Mouse (Mus musculus) small intestine, adult 2 months (tissue): ENCODE data around the gene Ccdc175. TPM values are rescaled to one million over a fixed set of nuclear protein-coding genes. Genes with fewer than 3 reads are reported as not detected.

Experiments
- H3K27ac ChIP-seq: fragments of 200-500 bp; 2 replicates; pipeline ENCODE4 v1.5.1; 2012; ENCODE audit warnings: low read depth, low read length, control low read depth, inconsistent platforms; ENCODE audit not compliant: insufficient read depth
- H3K27me3 ChIP-seq: fragments of 200-500 bp; 2 replicates; pipeline ENCODE4 v1.6.1; 2012; ENCODE audit warnings: mild to moderate bottlenecking, moderate library complexity, low read length, inconsistent platforms; ENCODE audit not compliant: control insufficient read depth, insufficient read depth
- H3K36me3 ChIP-seq: fragments of 200-500 bp; 2 replicates; pipeline ENCODE4 v1.6.1; 2012; ENCODE audit warnings: mild to moderate bottlenecking, low read length, control low read depth, inconsistent platforms; ENCODE audit not compliant: control insufficient read depth, insufficient read depth
- H3K4me1 ChIP-seq: fragments of 200-500 bp; 2 replicates; pipeline ENCODE4 v1.6.1; 2012; ENCODE audit warnings: low read length, inconsistent platforms, mixed read lengths; ENCODE audit not compliant: control insufficient read depth, insufficient read depth, insufficient read length
- H3K4me3 ChIP-seq: fragments of 200-500 bp; 2 replicates; pipeline ENCODE4 v1.5.1; 2012; ENCODE audit warnings: low read depth, mild to moderate bottlenecking, control low read depth, inconsistent platforms, low read length, moderate library complexity
- CTCF ChIP-seq: fragments of 200-500 bp; IDR thresholded peaks from 2 replicates; pipeline ENCODE4 v1.5.1; 2012; ENCODE audit warnings: low read depth, mild to moderate bottlenecking, control low read depth, inconsistent platforms, low read length, moderate library complexity, mixed read lengths; ENCODE audit not compliant: insufficient replicate concordance, insufficient read length; ENCODE audit errors: extremely low read depth
- POLR2A ChIP-seq: fragments of 200-500 bp; IDR thresholded peaks from 2 replicates; pipeline ENCODE4 v1.6.1; 2012; ENCODE audit warnings: low read depth, mild to moderate bottlenecking, control low read depth, inconsistent platforms, low read length, moderate library complexity
- WGBS: fragments of 180-500 bp; shearing (Covaris S2); methylation state at CpG from one replicate; pipeline ENCODE4 v1.1.7; 2018; 5-methylcytosine and 5-hydroxymethylcytosine counted together
- polyA plus RNA-seq: library from polyadenylated mRNA; depleted of rRNA; stranded (reverse); fragments of >200 nt; gene quantifications from 2 replicates; pipeline ENCODE4 v1.2.3, GENCODE M21; 2012; rRNA removed

The Ccdc175 gene
- polyA plus RNA-seq = not detected in 2 replicates

DNA sequence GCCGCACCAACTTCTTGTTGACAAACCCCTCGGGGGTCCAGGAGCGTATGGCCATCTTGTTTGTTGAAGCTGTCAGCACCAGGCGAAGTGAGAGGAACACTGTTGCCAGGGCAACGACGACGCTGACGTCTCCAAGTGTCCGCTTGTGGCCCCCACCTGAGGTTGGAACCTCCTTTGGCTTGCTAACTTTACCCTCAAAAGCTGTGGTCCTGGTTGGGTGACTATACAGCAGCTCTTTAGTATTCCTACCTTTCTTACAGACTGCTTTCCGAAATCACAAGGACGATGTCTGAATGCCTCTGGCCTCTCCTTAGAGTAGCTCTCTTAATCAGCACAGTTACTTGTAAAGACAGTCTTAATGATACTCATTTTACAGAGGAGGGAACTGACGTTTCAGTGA lies at the start of gene Ccdc175:
Ccdc175 (minus strand) TSS at position 101 of the 400 bp plus-strand sequence.
- H3K27me3 ChIP-seq = no peaks in the 10 kb centered on the region
- no peak within 1 kb of the TSS for H3K4me3 ChIP-seq
- H3K27ac ChIP-seq = no peak within 1 kb of the TSS
- 54% methylated on average over 12 of the region's 12 CpGs for WGBS
- H3K36me3 ChIP-seq = no peaks in the 10 kb centered on the region
- H3K4me1 ChIP-seq = no peaks in the 10 kb centered on the region
- no peak for TF ChIP-seq POLR2A
- no peak for TF ChIP-seq CTCF

GRCm38 (mm10) chr12:72234151-72234550 lies 49.3 kb upstream of the Ccdc175 start:
- Histone ChIP-seq H3K27ac (no peak overlapping the region), H3K27me3 (0 out of 2 replicates have a peak, but pooled peaks cover 3% of the 10 kb centered on the region), H3K36me3 (no peaks in the 10 kb centered on the region), H3K4me3 (no peak overlapping the region), H3K4me1 (peaks cover 4% of the 10 kb centered on the region; the same call in 1 of the 2 replicates)
- TF ChIP-seq CTCF (no peak), POLR2A (no peak)
- WGBS = 80% methylated on average over 3 of the region's 3 CpGs

DNA sequence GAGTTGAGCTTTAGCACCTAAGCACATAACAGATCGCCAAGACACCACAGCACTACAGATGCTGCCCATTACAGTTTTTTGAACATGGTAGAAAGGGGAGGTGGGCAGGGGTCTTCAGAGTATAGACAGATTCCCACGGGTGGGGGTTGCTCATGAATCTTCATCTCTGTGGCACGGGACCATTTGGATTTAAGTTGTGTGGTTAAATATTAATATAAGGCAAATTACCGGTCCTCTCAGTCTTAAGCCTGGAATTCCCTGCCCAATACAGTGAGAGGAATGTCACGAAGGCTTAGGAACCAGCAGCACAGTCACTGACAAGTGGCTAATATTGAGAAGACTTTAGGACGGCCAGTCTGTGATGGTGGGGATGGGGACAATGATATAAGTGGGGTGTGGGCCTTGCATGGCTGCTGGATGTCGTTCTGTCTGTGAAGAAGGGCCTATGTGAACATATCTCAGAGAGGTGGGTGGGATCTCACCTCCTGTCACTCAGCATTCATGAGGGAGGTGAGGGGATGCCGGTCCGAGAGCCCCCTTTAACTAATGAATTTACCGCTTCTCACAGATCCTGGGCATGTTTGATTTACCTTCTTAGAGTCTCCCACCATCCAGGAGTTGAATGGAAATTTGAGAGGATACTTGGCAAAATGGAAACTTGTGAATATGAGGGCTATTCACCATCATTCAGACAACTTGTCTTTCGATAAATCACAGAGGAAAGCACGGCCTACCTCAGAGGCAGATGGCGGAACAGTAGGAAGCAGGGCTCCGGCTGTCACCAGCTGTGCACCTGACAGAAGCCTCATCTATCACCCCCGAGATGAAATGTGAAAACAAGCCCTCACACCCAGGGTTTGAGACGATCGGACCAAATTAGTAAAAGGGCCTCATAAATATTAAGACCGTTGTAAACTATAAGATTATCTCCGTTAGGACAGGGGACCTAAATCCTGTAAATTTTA lies 48.3 kb upstream of the Ccdc175 start:
- Histone ChIP-seq H3K27me3 (0 out of 2 replicates have a peak, but pooled peaks cover 3% of the 10 kb centered on the region), H3K27ac (no peak overlapping the region), H3K36me3 (no peaks in the 10 kb centered on the region), H3K4me3 (no peak overlapping the region), H3K4me1 (peaks cover 4% of the 10 kb centered on the region; the same call in 1 of the 2 replicates)
- no peak for TF ChIP-seq POLR2A
- no peak for TF ChIP-seq CTCF
- WGBS = 79% methylated on average over 19 of the region's 19 CpGs

- WGBS = 81% methylated on average over 3 of the region's 3 CpGs
- Histone ChIP-seq H3K4me1 (peaks cover 4% of the 10 kb centered on the region; the same call in 1 of the 2 replicates), H3K27ac (no peak overlapping the region), H3K36me3 (no peaks in the 10 kb centered on the region), H3K4me3 (no peak overlapping the region), H3K27me3 (0 out of 2 replicates have a peak, but pooled peaks cover 3% of the 10 kb centered on the region)
- TF ChIP-seq CTCF = no peak
- no peak for TF ChIP-seq POLR2A
Observed at GRCm38 (mm10) chr12:72232176-72232575, 47.3 kb upstream of the Ccdc175 start.

DNA sequence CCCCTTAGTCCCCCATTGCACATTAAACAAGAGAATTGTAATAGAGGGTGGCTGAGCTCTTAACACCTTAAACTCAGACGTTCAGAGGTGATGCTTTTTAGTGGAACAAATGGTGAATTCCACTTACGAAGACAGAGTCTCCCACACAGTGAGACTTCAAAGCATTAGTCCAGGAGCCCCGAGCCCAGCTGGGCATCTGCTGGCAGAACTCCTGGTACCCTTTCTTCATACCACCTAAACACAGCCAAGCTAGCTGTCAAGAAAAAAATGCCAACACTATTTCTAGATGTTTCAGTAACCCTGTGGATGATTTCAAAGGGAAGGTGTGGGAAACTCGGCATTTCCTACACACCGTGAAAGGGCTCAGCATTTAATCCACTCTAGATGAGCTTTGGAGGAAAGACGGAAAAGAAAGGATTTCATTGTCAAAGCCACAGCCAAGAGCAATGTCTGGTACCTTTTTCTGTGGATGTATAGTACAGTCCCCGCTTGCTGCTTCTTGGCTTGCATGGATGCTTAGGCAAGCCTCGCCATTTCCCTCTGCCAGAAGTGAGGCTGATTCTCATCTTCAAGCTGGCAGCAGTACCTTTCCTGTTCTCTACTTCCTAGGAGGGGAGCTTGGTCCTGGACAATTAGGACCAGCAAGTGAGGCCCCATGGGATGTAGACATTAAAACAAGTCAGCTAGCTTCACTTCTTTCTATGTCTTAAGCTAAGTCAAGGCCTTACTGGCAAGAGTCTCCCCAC lies 44.8 kb upstream of the Ccdc175 start:
- Histone ChIP-seq H3K27me3 (no peaks in the 10 kb centered on the region), H3K27ac (no peak overlapping the region), H3K4me1 (no peaks in the 10 kb centered on the region), H3K36me3 (no peaks in the 10 kb centered on the region), H3K4me3 (no peak overlapping the region)
- WGBS = 76% methylated on average over 8 of the region's 8 CpGs
- TF ChIP-seq POLR2A = no peak
- TF ChIP-seq CTCF = no peak

DNA sequence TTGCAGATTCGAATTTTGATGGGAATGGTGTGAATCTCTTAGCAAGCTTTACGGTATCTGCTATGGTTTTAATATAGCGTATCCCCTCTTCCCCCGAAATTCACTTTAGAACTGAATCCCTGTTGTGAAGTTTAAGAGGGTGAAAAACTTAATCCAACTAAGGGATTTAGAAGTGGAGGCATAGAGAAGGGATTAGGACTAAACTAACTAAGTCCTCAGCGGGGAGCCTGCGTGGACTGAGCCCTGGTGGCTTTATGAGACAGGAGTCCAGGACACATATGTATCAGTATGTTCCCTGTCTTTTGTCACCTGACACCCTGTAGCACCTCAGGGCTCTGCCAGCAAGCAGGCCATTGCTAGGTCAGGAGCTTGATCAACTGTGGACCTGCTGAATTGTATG lies 42.9 kb upstream of the Ccdc175 start:
- WGBS = 88% methylated on average over 6 of the region's 6 CpGs
- no peak overlapping the region for H3K4me3 ChIP-seq

More for the DNA sequence above, 42.9 kb upstream of the Ccdc175 start:
- Histone ChIP-seq H3K4me1 (no peaks in the 10 kb centered on the region), H3K36me3 (no peaks in the 10 kb centered on the region), H3K27me3 (no peaks in the 10 kb centered on the region), H3K27ac (no peak overlapping the region)
- no peak for TF ChIP-seq CTCF
- no peak for TF ChIP-seq POLR2A
